Mouse (Mus musculus): ENCODE measurements around the gene Catsperd. TPM values are rescaled to one million over a fixed set of nuclear protein-coding genes. Genes with fewer than 3 reads are reported as not detected.

The Catsperd gene
- total and polyA plus RNA-seq, 3 experiments: 0.46 to 1.1 TPM; not detected in 1

GRCm38 (mm10) chr17:56682880-56683279 lies 54.9 kb downstream of the Catsperd start:
- no peak overlapping the region for H3K4me3 ChIP-seq (ENCODE audit: control insufficient read depth in 1 of 2, insufficient read depth in 1 of 2, low read depth in 2 of 2, low read length in 2 of 2)
- no peaks in the 10 kb centered on the region for H3K27me3 ChIP-seq (ENCODE audit: control insufficient read depth in 1 of 2, insufficient read depth in 2 of 2, low read length in 2 of 2)
- TF ChIP-seq GATA1 (IDR thresholded peaks at IDR 0.05; ENCODE audit: low read depth, low read length) (0 out of 2 replicates have a peak, but pooled peaks have one; percentile 21), ETS1 (IDR thresholded peaks at IDR 0.05; ENCODE audit: low read depth, low read length) (peak; percentile 80), E2F4 (IDR thresholded peaks at IDR 0.05; ENCODE audit: borderline replicate concordance, low read depth, low read length) (no peak), SIN3A (IDR thresholded peaks at IDR 0.05; ENCODE audit: low read length) (0 out of 2 replicates have a peak, but pooled peaks have one; percentile 25)
- H3K79me2 ChIP-seq (ENCODE audit: control insufficient read depth, insufficient read depth, low read length, poor library complexity): peaks cover 67% of the 10 kb centered on the region
- H3K36me3 ChIP-seq (ENCODE audit: control insufficient read depth in 1 of 2, insufficient read depth in 2 of 2, low read length in 2 of 2): peaks cover 18 to 33% of the 10 kb centered on the region in 2 experiments
- no peak for DNase-seq (ENCODE audit: low read depth, low spot score)
- no peaks in the 10 kb centered on the region for H3K9me3 ChIP-seq (replicated peaks; ENCODE audit: insufficient read depth, low read length)
- no peak overlapping the region for H3K9ac ChIP-seq (ENCODE audit: control insufficient read depth, low read depth, low read length, poor library complexity, severe bottlenecking)
- no peak overlapping the region for H3K27ac ChIP-seq (ENCODE audit: control insufficient read depth, low read depth, low read length)
- peaks cover 10 to 16% of the 10 kb centered on the region in 2 experiments for H3K4me1 ChIP-seq (ENCODE audit: control insufficient read depth in 1 of 2, insufficient read depth in 2 of 2, low read length in 2 of 2)

GRCm38 (mm10) chr17:56683546-56684140 lies 55.7 kb downstream of the Catsperd start:
- H3K9ac ChIP-seq (ENCODE audit: control insufficient read depth, low read depth, low read length, poor library complexity, severe bottlenecking): no peak overlapping the region
- TF ChIP-seq NELFE (IDR thresholded peaks at IDR 0.05; ENCODE audit: low read depth, low read length) (no peak), CTCF (IDR thresholded peaks at IDR 0.05 in 2 of 3, conservative IDR thresholded peaks at IDR 0.05 in 1 of 3; ENCODE audit: control insufficient read depth in 1 of 3, insufficient read depth in 1 of 3, low read depth in 2 of 3, low read length in 3 of 3, poor library complexity in 1 of 3, severe bottlenecking in 1 of 3) (no peak), MAZ (IDR thresholded peaks at IDR 0.05; ENCODE audit: low read depth, low read length) (no peak), EP300 (IDR thresholded peaks at IDR 0.05; ENCODE audit: low read depth in 1 of 2, low read length in 2 of 2) (no peak), TCF12 (IDR thresholded peaks at IDR 0.05; ENCODE audit: low read depth, low read length) (no peak), MYB (IDR thresholded peaks at IDR 0.05; ENCODE audit: low read depth, low read length) (no peak), MEF2A (IDR thresholded peaks at IDR 0.05; ENCODE audit: extremely low read depth, insufficient replicate concordance, low read depth, low read length, poor library complexity, severe bottlenecking) (no peak), POLR2AphosphoS5 (IDR thresholded peaks at IDR 0.05; ENCODE audit: borderline replicate concordance, low read depth, low read length) (no peak), CHD2 (IDR thresholded peaks at IDR 0.05; ENCODE audit: low read length) (no peak), E2F4 (IDR thresholded peaks at IDR 0.05; ENCODE audit: borderline replicate concordance, low read depth, low read length) (no peak), CHD1 (IDR thresholded peaks at IDR 0.05; ENCODE audit: low read depth, low read length) (no peak), MAFK (IDR thresholded peaks at IDR 0.05; ENCODE audit: borderline replicate concordance, low read depth, low read length) (no peak), NRF1 (IDR thresholded peaks at IDR 0.05; ENCODE audit: insufficient read depth, low read depth, low read length, poor library complexity, severe bottlenecking) (no peak), USF2 (IDR thresholded peaks at IDR 0.05; ENCODE audit: borderline replicate concordance in 1 of 2, insufficient read depth in 1 of 2, low read depth in 1 of 2, low read length in 2 of 2) (no peak), ZC3H11A (IDR thresholded peaks at IDR 0.05; ENCODE audit: low read depth, low read length) (no peak), BHLHE40 (IDR thresholded peaks at IDR 0.05; ENCODE audit: borderline replicate concordance, low read depth, low read length) (no peak), ZMIZ1 (IDR thresholded peaks at IDR 0.05; ENCODE audit: low read depth, low read length) (no peak)
- H3K4me1 ChIP-seq (ENCODE audit: control insufficient read depth in 1 of 2, insufficient read depth in 2 of 2, low read length in 2 of 2): peaks cover 14 to 21% of the 10 kb centered on the region in 2 experiments

More at GRCm38 (mm10) chr17:56683546-56684140, 55.7 kb downstream of the Catsperd start:
- DNase-seq (ENCODE audit: low read depth, low spot score): no peak
- Histone ChIP-seq H3K9me3 (replicated peaks; ENCODE audit: insufficient read depth, low read length) (no peaks in the 10 kb centered on the region), H3K27ac (ENCODE audit: control insufficient read depth, low read depth, low read length) (no peak overlapping the region), H3K4me3 (ENCODE audit: control insufficient read depth in 1 of 2, insufficient read depth in 1 of 2, low read depth in 2 of 2, low read length in 2 of 2) (no peak overlapping the region), H3K36me3 (ENCODE audit: control insufficient read depth in 1 of 2, insufficient read depth in 2 of 2, low read length in 2 of 2) (peaks cover 25 to 32% of the 10 kb centered on the region in 2 experiments), H3K27me3 (ENCODE audit: control insufficient read depth in 1 of 2, insufficient read depth in 2 of 2, low read length in 2 of 2) (no peaks in the 10 kb centered on the region), H3K79me2 (ENCODE audit: control insufficient read depth, insufficient read depth, low read length, poor library complexity) (peaks cover 66% of the 10 kb centered on the region)

Data from MEL (cell line).